Mouse (Mus musculus) ES-CJ7 (cell line): ENCODE results near the gene Pdlim5.
A peak's percentile ranks its signal among the peaks of the same experiment; 100 is the strongest.
"Not testable (repeated sequence)": the region's sequence is repeated elsewhere in the genome, so short reads cannot be mapped to it uniquely, and the experiment has no call there.

ENCODE experiments used
- DNase-seq: peaks from one replicate; pipeline ENCODE4 v3.0.0; 2011; ENCODE audit warnings: low read depth, low spot score

The Pdlim5 gene

DNA sequence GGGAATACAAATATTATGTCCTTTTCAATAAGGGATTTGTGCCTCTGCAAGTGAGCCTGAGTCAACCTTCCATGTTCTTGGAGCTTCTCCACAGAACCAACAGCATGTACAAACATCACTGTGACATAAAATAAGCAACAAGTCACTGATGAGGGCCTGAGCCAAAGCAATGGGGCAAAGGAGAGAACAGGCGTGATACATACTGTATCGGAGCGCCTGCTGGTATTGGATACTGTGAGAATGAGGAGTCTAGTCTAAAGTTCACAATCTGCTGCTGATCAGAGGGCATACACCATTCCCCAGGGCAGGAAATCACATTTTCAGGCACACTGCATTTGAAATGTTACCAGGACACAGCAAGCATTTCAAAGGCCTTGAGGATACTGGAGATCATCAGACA, 119.0 kb downstream of the Pdlim5 start:
- DNase-seq = no peak

DNA sequence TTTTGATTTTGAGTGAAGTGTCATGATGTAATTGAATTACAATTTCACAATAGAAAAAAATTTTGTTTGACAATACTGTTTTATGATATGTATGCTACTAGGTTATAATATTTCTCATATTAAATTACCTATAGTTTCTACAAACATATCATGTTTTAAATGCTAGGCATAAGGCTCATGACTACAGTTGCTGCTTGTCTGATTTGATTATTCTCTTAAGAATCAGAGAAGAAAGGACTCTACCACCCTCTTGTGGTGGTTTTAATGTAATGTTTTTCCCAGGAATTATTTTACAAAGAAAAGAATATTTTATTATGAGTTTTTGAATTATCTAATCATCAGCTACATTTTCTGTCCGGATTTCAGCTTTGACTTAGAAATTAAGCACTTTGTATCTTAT, 120.5 kb downstream of the Pdlim5 start:
- peak; percentile 18 for DNase-seq

DNA sequence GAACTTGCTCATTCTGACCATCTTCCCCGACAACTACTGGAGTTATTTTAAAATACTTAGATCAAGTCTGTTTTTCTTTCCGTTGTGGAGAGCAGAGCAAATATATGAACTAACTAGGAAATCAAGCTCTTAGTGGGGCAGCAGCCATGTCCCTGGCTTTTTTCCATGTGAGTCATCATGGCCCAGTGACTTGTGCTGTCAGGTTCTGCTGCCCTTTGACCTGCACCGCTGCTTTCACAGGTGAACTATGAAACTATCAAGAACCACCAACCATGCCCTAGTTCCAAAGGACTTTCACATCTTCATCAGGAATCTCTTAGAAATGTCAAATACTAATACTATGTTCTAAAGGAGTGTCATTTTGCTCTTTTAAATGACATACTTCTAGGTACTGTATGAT, 121.0 kb downstream of the Pdlim5 start:
- no peak for DNase-seq

DNA sequence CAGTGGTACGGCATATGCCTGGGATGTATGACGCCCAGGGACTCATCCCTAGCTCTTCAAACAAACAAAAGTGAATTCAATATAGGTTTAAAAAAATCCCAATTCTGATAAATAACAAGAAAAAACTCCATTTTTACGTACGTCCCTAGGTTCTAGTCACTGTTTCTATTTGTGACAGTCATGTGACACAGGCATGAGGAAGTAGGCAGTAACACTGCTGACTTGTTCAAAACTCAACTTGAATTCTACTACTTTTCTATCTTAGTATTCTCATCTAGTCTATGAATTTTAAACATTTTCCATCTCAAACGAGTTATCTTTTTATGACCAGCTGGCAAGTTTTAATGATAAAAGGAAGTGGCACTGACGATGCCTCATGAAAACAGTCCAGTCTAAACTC, 122.2 kb downstream of the Pdlim5 start:
- no peak for DNase-seq

DNA sequence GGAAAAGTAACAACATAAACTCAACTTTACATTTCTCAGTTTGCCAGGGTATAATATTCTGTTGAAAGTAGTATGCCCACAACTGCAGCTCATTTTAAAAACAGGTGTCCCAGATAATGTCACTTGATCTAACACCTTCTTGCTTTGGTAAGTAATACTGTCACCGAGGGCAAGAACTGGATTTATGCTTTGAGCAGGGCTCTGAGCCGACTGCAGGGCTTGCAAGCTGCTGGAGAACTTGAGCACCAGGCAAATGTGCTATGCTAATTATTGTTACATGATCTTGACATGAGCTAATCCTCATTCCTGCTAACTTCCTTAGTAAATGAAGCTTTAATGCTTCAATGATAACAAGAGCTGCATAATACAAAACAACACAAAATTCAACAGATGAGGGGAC, 139.1 kb downstream of the Pdlim5 start:
- DNase-seq = no peak

DNA sequence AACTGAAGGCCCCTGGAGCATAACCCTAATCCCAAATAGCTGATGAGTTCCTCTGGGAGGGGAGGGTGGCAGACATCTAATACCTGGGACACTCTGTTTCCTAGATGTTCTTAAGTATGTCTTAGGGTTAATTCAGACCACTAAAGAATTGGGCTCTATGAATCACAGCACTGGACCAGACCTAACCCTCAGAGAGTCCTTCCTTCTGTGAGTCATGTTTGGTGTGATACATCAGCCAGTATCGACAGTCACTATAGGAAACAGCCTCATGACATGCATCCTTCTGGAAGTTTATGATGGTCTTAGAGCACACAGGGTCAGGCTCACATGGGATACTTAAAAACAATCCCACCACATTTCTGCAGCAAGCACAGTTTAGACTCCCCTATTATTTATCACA, 143.4 kb downstream of the Pdlim5 start:
- no peak for DNase-seq

DNA sequence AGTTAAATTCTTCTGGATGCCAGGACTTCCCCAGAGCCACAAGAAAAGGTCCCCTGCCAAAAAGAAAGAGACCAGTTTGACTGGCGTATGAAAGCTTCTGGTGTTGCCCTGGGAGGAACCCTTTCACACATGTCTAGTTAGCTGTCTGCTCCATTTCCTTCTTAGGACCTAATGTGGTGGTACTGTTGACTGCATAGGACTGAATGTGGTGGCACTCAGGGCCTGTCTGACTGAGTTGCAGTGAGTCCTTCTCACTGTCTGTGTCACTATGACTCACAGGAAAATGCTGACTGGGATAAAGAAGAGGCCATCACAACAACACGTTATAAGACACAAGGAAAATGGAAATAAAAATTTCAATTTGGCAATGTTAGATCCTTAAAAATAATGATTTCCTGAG, 146.0 kb downstream of the Pdlim5 start:
- DNase-seq = no peak

DNA sequence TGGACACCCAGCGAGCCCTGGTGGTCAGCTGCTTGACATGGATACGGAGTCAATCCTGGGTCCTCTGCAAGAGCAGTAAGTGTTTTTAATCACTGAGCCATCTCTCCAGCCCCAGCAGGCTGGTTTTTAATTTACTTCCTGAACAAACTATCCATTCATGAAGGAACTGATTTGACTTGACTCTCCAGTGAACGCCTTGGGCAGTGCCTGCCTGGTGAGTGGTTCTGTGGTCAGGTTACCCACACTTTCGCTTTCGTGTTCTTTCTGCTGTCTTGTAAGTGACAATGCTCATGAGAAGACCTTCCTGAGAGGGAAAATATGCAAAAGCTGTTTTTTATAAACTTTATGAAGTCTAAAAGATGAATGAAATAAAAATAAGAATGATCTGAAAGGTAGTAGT, 152.2 kb downstream of the Pdlim5 start:
- DNase-seq = no peak

DNA sequence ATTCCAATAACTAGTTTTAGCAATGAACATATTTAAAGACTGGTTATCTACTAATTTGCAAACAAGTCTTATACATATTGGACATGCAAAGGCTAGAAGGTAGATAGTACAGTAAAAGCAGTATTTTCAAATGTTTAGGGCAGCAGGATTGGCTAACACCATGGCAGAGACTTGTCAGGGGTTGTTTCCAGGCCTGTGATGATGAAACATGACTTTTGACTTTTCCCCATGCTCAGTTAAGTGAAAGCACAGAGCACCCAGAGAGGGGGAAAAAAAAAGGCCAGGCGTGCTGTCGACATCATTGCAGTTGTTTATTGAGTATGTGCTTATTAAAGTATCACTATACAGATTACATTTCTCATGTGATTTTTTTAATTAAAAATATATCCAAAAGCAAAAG, 156.2 kb downstream of the Pdlim5 start:
- no peak for DNase-seq

DNA sequence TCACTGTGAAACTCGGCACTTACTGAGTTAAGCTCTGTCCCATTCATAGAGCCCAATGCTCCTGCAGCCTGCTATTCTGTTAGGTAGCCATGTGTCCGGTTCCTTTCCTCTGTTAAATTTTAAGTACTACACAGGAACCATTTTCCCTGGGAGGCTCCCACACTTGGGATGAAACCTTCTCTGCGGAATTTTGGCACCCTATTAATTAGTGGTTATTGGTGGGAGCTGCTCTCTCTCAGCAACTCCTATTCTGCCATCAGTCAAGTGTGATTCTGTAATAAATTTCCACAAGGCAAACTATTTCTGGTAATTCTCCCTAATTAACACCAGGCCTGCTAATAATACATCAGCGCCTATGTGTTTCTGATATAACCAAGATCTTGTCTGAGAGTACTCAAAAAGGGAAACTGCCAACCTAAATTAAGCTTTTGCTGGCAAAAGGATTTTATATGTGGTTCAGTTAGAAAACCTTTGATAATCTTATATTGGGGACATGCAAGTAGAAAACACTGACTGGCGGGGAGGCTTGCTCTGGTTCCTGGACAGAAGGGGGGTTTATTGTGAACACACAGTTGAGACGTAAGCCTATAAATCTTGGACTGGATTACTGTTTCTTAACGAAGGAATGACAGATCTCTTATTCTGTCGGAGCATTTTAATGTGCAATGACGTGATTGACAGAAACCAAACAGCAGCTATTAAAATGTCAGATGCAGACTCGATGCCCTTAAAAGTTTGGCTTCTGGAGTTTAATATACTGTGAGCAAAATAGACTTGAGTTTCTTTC, 157.0 kb downstream of the Pdlim5 start:
- no peak for DNase-seq

DNA sequence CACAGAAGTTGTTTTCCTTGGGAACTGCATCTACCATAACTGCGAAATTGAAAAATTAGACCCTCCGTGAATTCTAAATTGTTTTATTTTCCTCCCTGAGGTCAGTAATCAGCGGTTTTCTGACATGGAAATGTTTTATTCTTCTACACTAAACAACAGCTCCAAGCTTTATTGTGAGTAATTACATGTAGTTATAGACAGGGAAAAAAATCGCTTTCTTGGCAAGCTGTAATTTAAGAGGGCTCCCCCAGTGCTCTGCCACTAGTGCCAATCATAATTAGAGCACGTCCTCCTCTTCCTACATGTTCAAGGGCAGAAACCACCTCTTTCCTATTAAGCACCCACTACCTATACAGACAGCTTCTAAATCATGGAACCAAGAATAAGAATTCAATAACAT, 157.9 kb downstream of the Pdlim5 start:
- no peak for DNase-seq

DNA sequence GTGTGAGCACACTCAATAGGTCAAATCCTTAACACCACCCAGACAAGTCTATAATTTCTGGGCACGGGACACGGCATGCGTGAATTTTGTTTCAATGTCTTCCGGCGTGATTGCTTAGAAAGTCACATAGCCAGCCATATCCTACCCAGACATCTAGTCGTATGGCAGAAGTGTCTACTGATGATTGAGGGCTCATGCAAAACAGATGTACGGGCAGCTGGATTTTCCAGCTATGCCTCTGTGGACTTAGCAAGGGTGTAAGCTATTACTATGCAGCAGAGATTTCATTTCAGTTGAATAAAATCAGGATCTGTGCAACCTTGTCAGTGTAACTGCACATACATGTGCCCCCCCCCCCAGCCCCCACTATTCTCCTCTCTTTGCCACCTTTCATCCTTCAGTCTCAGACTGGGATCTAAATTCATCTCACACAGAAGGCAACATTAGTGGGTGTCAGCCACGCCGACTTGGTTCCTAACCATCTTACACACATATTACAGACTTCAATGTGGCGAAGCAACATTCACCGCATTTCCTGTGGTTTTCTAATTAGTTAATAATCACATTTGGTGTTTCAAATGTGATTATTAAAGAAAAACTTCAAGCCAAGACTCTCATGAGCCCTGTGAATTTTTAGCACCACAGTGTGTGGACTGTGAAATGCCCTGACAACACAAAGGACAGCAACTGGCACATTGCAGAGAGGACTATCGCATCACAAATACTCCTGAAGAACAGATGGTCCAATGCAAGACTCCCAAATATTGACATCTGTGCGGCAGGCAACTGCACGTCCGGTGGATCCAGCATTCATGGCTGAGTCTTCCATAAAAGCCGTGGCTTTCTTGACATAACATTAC, 161.7 kb downstream of the Pdlim5 start:
- DNase-seq = no peak

DNA sequence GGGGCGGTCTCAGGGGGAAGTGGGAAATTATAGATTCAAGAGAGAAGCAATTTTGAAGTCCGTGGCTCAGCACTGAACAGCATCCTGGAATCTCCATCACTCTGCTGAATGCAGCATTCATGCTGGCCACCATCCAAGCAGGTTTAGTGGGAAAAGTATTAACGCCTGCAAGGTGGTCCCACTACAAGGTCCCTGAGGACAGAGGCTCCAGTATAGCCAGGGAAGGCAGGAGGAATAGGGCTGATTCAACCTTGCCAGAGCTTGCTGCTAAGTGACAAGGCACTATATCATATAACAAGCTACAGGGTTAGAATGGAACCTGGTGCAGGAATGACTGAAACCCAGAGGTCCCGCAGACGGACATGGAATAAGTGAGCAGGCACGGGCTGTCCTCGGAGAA, 166.8 kb downstream of the Pdlim5 start:
- DNase-seq = no peak

DNA sequence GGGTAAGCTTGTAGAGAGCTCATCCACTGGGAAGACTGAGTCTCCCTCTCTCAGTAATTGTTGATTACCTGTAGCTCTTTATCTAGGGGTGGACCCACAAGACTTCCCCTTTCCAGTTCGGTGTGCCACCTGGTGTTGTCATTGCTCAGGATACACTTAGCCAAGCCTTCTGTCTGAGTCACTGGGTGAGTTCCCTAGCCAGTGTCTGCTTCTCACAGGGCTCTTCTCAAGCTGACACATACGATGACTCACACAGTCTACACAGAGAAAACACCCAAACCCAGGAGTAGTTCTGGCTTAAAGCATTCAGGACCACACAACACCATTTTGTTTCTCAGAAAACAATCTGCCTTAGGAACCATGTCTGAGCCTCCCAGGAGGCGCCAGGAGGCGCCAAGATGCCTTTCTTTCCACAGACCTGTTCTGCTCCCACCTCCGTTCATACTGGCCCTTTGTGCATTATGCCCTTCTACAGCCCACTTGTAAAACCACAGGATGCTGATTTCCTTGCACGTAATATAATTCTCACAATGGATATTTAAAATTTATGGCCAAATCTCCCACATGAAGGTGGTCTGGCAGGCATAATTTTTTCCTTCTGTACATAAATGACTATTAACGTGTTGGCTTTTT, 172.9 kb downstream of the Pdlim5 start:
- DNase-seq = no peak

DNA sequence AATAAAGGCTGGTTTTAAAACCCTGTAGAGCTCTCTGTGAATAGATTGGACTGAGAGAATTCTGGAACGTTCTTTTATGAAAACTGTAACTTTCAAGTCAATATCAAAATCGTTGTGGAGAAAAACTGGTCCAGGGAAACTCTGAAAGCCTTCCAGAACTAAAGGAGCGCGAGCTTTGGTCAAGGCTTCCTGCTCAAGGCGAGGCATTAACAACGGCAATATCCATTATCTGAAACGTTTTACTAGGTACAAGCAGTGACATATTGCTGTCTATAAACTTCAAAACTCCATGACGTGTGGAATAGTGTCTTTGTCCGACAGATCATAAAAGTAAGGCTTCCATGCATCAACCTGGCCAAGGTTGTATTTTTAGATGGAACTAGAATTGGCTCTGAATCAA, 175.6 kb downstream of the Pdlim5 start:
- no peak for DNase-seq

DNA sequence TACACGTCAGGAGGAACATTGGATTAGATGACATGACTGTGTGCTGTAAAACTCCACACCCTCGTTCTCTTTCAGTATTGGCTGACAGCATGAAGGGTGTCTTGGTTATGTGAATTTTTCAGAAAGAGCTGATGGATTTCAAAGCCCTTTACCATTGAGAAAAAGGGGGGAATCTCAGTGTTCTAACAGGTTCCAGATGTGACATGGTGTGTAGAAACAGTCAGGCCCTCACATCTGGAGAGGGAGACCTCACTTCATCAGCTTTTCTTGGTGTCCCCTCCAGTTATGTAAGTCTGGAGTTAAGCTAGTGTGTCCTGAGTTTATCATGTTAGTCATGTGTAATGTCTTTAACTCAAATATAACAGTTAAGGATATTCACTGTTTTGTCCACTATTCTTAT, 182.7 kb downstream of the Pdlim5 start:
- DNase-seq = no peak

DNA sequence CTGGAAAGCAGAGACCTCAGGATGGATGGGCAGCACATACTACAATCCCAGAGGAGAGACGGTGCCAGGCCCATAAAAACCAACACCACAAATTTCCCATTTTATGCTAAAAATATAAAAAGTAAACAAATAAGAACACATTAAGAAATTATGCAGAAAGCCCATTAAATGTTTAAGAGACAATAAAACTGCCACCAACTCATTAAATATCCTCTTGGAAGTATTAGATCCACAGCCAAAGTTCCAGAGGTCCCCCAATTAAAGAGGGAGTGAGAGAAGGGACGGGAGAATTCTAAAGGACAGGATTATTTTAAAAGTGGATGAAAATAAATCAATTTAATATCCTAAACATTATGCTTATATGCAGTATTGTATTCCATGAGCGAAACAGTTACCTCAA, 183.3 kb downstream of the Pdlim5 start:
- DNase-seq = no peak

DNA sequence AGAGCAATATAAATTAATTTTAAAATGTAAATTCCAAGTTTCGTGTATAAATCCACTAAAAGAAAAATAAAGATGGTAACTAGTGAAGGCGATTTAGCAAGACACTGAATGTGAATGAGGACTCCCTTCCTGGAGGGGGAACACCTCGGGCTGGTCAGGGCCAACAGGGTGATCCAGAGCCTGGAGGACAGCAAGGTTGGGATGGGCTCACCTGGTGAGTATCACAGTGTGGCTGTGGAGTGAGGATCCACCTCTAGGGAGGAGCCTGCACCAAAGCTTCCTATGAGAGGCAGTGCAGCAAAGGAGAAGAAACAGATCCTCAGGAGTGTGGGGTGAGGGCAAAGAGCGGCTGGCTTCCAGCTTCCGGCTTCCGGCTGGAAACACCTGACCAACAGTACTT, 185.5 kb downstream of the Pdlim5 start:
- no peak for DNase-seq

DNA sequence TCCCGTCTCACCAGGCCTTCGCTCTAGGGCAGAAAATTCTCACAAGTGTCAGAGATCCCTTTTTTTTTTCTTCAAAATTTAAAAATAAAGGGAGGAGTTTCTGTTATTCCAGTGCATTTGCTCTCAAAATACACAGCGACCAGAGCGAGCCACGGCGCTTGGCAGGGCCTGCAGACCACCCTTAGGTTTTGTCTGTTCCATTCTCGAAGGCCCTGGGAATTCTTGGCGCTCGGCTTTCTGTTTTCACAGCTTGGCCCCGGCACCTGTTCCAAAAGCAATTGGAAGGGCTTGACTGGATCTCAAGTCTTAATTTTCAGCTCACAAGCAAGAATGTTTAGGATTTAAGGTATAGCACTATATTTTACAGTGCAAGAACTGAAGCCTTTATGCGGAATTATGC, 186.4 kb downstream of the Pdlim5 start:
- no peak for DNase-seq

DNA sequence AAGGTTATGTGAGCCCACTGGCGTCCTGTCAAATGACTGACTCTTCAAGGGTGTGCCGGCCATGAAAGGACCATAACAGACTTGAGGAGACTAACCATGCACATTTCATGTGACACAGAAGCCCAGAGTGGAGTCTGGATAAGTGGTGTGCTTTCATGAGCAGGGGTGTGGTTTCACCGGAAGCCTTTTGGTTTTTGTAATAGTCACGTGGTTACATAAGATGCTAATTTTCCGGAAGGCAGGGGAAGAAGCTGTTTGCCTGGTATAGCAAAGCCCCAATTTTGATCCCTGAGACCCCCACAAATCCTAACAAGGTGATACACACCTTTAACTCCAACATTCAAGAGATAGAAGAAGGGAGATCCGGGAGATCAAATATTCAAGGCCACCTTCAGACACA, 188.0 kb downstream of the Pdlim5 start:
- no peak for DNase-seq

DNA sequence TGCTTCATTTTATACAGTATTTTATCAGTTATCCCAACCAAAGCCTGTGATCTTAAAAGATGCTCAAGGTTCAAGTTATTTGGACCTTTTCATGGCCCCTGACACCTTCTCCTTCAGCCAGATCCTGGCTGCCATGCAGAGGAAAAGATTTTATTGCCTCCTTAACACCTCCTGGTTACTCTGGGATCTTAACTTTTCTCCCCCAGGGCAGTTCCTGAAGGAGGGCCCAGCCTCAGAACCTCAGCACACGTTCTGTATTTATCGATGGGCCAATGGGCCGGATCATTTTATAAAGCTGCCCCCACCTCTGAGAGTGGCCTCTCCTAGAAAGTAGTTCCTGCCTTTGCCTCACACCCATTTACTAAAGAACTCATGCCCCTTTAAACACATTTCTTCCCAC, 189.2 kb downstream of the Pdlim5 start:
- no peak for DNase-seq

DNA sequence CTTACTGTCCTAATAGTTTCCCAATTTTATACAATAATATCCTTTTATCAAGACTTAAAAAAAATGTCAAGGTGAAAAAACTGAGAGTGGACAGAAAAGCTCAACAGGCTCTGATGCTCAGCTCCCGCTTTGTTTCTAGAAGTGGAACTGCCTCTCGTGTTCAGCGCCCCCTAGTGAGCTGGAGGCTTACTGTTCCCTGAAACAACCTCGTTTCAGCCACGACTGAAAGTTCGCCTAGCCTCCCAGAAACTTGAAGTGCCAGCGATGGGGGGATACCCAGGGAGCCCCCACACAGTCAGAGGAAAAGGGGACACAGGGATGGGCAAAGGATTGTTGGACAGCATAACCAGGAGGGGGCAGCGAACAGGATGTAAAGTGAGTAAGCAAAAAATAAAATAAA, 199.4 kb downstream of the Pdlim5 start:
- peak; percentile 50 for DNase-seq

DNA sequence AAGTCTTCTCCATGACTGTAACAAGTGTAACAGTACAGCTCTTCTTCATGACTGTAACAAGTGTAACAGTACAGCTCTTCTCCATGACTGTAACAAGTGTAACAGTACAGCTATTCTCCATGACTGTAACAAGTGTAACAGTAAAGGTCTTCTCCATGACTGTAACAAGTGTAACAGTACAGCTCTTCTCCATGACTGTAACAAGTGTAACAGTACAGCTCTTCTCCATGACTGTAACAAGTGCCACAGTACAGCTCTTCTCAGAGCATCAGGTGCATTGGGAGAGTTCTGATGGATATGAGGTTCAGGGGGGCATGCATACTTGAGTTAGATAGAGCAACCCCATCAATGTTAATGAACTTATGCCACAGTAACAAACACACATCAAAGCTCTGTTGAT, 203.9 kb downstream of the Pdlim5 start:
- DNase-seq = not testable (repeated sequence)
